Mouse (Mus musculus): ENCODE measurements around the gene Ppp2r5e.

GRCm38 (mm10) chr12:75479375-75479898 is 116.6 kb downstream of the Ppp2r5e start:
- TF ChIP-seq CTCF (IDR thresholded peaks at IDR 0.05; ENCODE audit: borderline replicate concordance, insufficient read depth, low read depth, low read length) (no peak), POLR2A (IDR thresholded peaks at IDR 0.05; ENCODE audit: borderline replicate concordance, insufficient read depth, low read length) (no peak)

All from cerebellum, adult 2 months (tissue).